Mouse (Mus musculus) kidney, postnatal 0 days (tissue): ENCODE data around the gene Gpc5. TPM values are rescaled to one million over a fixed set of nuclear protein-coding genes. Genes with fewer than 3 reads are reported as not detected.

Experiments
- ATAC-seq: fragments of 200-750 bp; cut with Nextera tagmentation; replicated peaks from 2 replicates; pipeline ENCODE4 v1.8.0; 2017; ENCODE audit warnings: low read depth, moderate number of reproducible peaks, moderate TSS enrichment, moderate library complexity; ENCODE audit not compliant: low FRiP score
- DNase-seq: peaks from one replicate; pipeline ENCODE4 v3.0.0-alpha.2; 2016; ENCODE audit warnings: low spot score
- H3K27ac ChIP-seq: fragments of 300-500 bp; sonication (generic); 2 replicates; pipeline ENCODE4 v1.5.1; 2014; ENCODE audit warnings: mild to moderate bottlenecking
- H3K27me3 ChIP-seq: fragments of 300-500 bp; sonication (generic); 2 replicates; pipeline ENCODE4 v1.6.1; 2014; ENCODE audit warnings: low read length, mixed read lengths; ENCODE audit not compliant: insufficient read depth
- H3K36me3 ChIP-seq: fragments of 300-500 bp; sonication (generic); 2 replicates; pipeline ENCODE4 v1.6.1; 2014; ENCODE audit warnings: low read length, mixed read lengths; ENCODE audit not compliant: insufficient read depth
- H3K4me1 ChIP-seq: fragments of 300-500 bp; sonication (generic); replicated peaks from 2 replicates; pipeline ENCODE4 v1.6.1; 2014; ENCODE audit warnings: antibody characterized with exemption, low read length, mixed read lengths; ENCODE audit not compliant: insufficient read depth
- H3K4me2 ChIP-seq: fragments of 300-500 bp; sonication (generic); 2 replicates; pipeline ENCODE4 v1.6.1; 2014; ENCODE audit warnings: mild to moderate bottlenecking, low read length, moderate library complexity, mixed read lengths
- H3K4me3 ChIP-seq: fragments of 300-500 bp; sonication (generic); replicated peaks from 2 replicates; pipeline ENCODE4 v1.5.1; 2014; ENCODE audit warnings: low read depth, low read length
- H3K9ac ChIP-seq: fragments of 300-500 bp; sonication (generic); 2 replicates; pipeline ENCODE4 v1.6.1; 2014; ENCODE audit warnings: low read depth, low read length
- H3K9me3 ChIP-seq: fragments of 300-500 bp; sonication (generic); replicated peaks from 2 replicates; pipeline ENCODE4 v1.6.1; 2016; ENCODE audit warnings: low read length, inconsistent platforms, mixed read lengths
- CTCF ChIP-seq: IDR thresholded peaks from 2 replicates; pipeline ENCODE4 v1.5.1; 2016; ENCODE audit warnings: antibody characterized with exemption, low read depth, mild to moderate bottlenecking, moderate library complexity
- WGBS: fragments of 180-500 bp; shearing (Covaris S2); extraction: QIAGEN DNeasy Blood & Tissue Kit; methylation state at CpG from one replicate; pipeline ENCODE4 v1.1.7; 2014; 5-methylcytosine and 5-hydroxymethylcytosine counted together
- polyA plus RNA-seq: library from polyadenylated mRNA; unstranded; fragments of >200 nt; fragmentation: Nextera tagmentation; extraction: Ambion mirVana; gene quantifications from 2 replicates; pipeline ENCODE4 v1.2.1, GENCODE M21; 2015

Gene Gpc5
- polyA plus RNA-seq, 1 experiment from 2014 or later, result 18.5 TPM

GRCm38 (mm10) chr14:115979233-115979632 lies 887.2 kb downstream of the Gpc5 start:
- Histone ChIP-seq H3K36me3 (no peaks in the 10 kb centered on the region), H3K9ac (no peak overlapping the region)
- WGBS, result 74% methylated on average over 2 of the region's 2 CpGs

GRCm38 (mm10) chr14:115990764-115991163 lies 898.7 kb downstream of the Gpc5 start:
- no peaks in the 10 kb centered on the region for H3K36me3 ChIP-seq
- WGBS, result 48% methylated on average over 2 of the region's 2 CpGs
- DNase-seq (no peak), ATAC-seq (no peak)
- H3K9ac ChIP-seq, result no peak overlapping the region
- H3K4me2 ChIP-seq, result no peak overlapping the region
- H3K4me3 ChIP-seq, result no peak overlapping the region
- no peaks in the 10 kb centered on the region for H3K27me3 ChIP-seq
- H3K4me1 ChIP-seq, result no peaks in the 10 kb centered on the region
- no peak for TF ChIP-seq CTCF
- no peaks in the 10 kb centered on the region for H3K9me3 ChIP-seq
- H3K27ac ChIP-seq, result no peak overlapping the region

More at GRCm38 (mm10) chr14:115979233-115979632, 887.2 kb downstream of the Gpc5 start:
- no peak for DNase-seq
- Histone ChIP-seq H3K4me2 (no peak overlapping the region), H3K27me3 (no peaks in the 10 kb centered on the region), H3K4me1 (no peaks in the 10 kb centered on the region), H3K9me3 (no peaks in the 10 kb centered on the region), H3K27ac (no peak overlapping the region), H3K4me3 (no peak overlapping the region)
- no peak for TF ChIP-seq CTCF
- ATAC-seq, result no peak

GRCm38 (mm10) chr14:115993520-115994106 lies 901.6 kb downstream of the Gpc5 start:
- H3K27ac ChIP-seq, result no peak overlapping the region
- H3K9ac ChIP-seq, result no peak overlapping the region
- no peak for TF ChIP-seq CTCF
- no peaks in the 10 kb centered on the region for H3K4me1 ChIP-seq
- ATAC-seq, result no peak; the same call in 1 of the 2 replicates
- 15% methylated on average over 5 of the region's 5 CpGs for WGBS
- H3K9me3 ChIP-seq, result no peaks in the 10 kb centered on the region
- H3K27me3 ChIP-seq, result no peaks in the 10 kb centered on the region
- DNase-seq, result peak; percentile 85
- no peak overlapping the region for H3K4me3 ChIP-seq
- no peak overlapping the region for H3K4me2 ChIP-seq
- no peaks in the 10 kb centered on the region for H3K36me3 ChIP-seq

- Histone ChIP-seq H3K27me3 (no peaks in the 10 kb centered on the region), H3K4me2 (no peak overlapping the region), H3K4me3 (no peak overlapping the region), H3K36me3 (no peaks in the 10 kb centered on the region), H3K9ac (no peak overlapping the region), H3K4me1 (no peaks in the 10 kb centered on the region), H3K9me3 (no peaks in the 10 kb centered on the region), H3K27ac (no peak overlapping the region)
- DNase-seq (peak; percentile 89), ATAC-seq (no peak)
- 37% methylated on average over 4 of the region's 4 CpGs for WGBS
- no peak for TF ChIP-seq CTCF
Observed at GRCm38 (mm10) chr14:115998931-115999330, 906.9 kb downstream of the Gpc5 start.

- no peak for TF ChIP-seq CTCF
- Histone ChIP-seq H3K27ac (no peak overlapping the region), H3K9me3 (no peaks in the 10 kb centered on the region), H3K36me3 (no peaks in the 10 kb centered on the region), H3K9ac (no peak overlapping the region), H3K4me3 (no peak overlapping the region), H3K4me2 (no peak overlapping the region), H3K27me3 (no peaks in the 10 kb centered on the region), H3K4me1 (no peaks in the 10 kb centered on the region)
- 60% methylated on average over 4 of the region's 4 CpGs for WGBS
- no peak for DNase-seq
- no peak for ATAC-seq
Observed at GRCm38 (mm10) chr14:116087010-116087409, 995.0 kb downstream of the Gpc5 start.

- H3K27ac ChIP-seq, result no peak overlapping the region
Observed at GRCm38 (mm10) chr14:116127943-116128342, 1035.9 kb downstream of the Gpc5 start.

GRCm38 (mm10) chr14:116137330-116137729 lies 1045.3 kb downstream of the Gpc5 start:
- ATAC-seq (no peak), DNase-seq (no peak)
- no peaks in the 10 kb centered on the region for H3K36me3 ChIP-seq
- TF ChIP-seq CTCF, result no peak
- no peaks in the 10 kb centered on the region for H3K4me1 ChIP-seq
- no peak overlapping the region for H3K27ac ChIP-seq
- no peaks in the 10 kb centered on the region for H3K9me3 ChIP-seq
- no peaks in the 10 kb centered on the region for H3K27me3 ChIP-seq
- whole genome bisulfite sequencing, result 49% methylated on average over 5 of the region's 5 CpGs
- no peak overlapping the region for H3K4me2 ChIP-seq
- H3K9ac ChIP-seq, result no peak overlapping the region
- H3K4me3 ChIP-seq, result no peak overlapping the region

More at GRCm38 (mm10) chr14:116127943-116128342, 1035.9 kb downstream of the Gpc5 start:
- 95% methylated on average over 1 of the region's 1 CpGs for WGBS
- no peak overlapping the region for H3K4me3 ChIP-seq
- H3K4me2 ChIP-seq, result no peak overlapping the region
- no peaks in the 10 kb centered on the region for H3K36me3 ChIP-seq
- no peak for TF ChIP-seq CTCF
- ATAC-seq (no peak), DNase-seq (no peak)
- no peak overlapping the region for H3K9ac ChIP-seq
- no peaks in the 10 kb centered on the region for H3K9me3 ChIP-seq
- no peaks in the 10 kb centered on the region for H3K4me1 ChIP-seq
- no peaks in the 10 kb centered on the region for H3K27me3 ChIP-seq
